Comparison of ENCODE assay signal across 25 mouse cellular contexts in genomic region chr13:42315628-42316027, GRCm38 (mm10).
"Had no signal": no experiment of that assay in that cellular context is flagged by ENCODE, and none has a peak within 500 bp of the region (broad histone marks: within the 10 kb centered on the region; RNA-seq: fewer than 3 reads in every experiment).

No protein-coding gene starts in this region.

- H3K4me1 ChIP-seq: heart, embryonic 15.5 days; hindbrain, embryonic 13.5 days; hindbrain, embryonic 15.5 days; kidney, embryonic 15.5 days; limb, embryonic 13.5 days; limb, embryonic 15.5 days had no signal

- H3K27me3 ChIP-seq: heart, embryonic 13.5 days; heart, embryonic 15.5 days; hindbrain, embryonic 13.5 days; hindbrain, embryonic 15.5 days; kidney, embryonic 15.5 days; limb, embryonic 13.5 days; limb, embryonic 15.5 days had no signal

- H3K9ac ChIP-seq: heart, embryonic 13.5 days; heart, embryonic 15.5 days; hindbrain, embryonic 13.5 days; hindbrain, embryonic 15.5 days; kidney, embryonic 15.5 days; limb, embryonic 13.5 days; limb, embryonic 15.5 days had no signal

- DNase-seq: gastrocnemius, adult 2 months; gastrocnemius, postnatal 10 days; gastrocnemius, postnatal 25 days; heart, adult 2 months; heart, postnatal 14 days; heart, postnatal 36 days; kidney, adult 11 months; kidney, adult 2 months; kidney, adult 9 months; kidney, postnatal 14 days; kidney, postnatal 36 days; layer of hippocampus, adult 9-11 months; layer of hippocampus, postnatal 36 days; left cerebral cortex, postnatal 4 days had no signal

- ATAC-seq: hindbrain, postnatal 0 days; intestine, embryonic 16.5 days had no signal

- H3K4me2 ChIP-seq: heart, embryonic 11.5 days; heart, embryonic 13.5 days; heart, embryonic 15.5 days; hindbrain, embryonic 13.5 days; hindbrain, embryonic 15.5 days; kidney, embryonic 15.5 days; limb, embryonic 13.5 days; limb, embryonic 15.5 days had no signal

- H3K9me3 ChIP-seq: heart, embryonic 13.5 days; heart, embryonic 15.5 days; hindbrain, embryonic 13.5 days; hindbrain, embryonic 15.5 days; kidney, embryonic 15.5 days; limb, embryonic 13.5 days; limb, embryonic 15.5 days had no signal

- H3K27ac ChIP-seq: gastrocnemius, adult 2 months; heart, adult 2 months; heart, embryonic 13.5 days; heart, embryonic 15.5 days; hindbrain, embryonic 13.5 days; hindbrain, embryonic 15.5 days; hindbrain, postnatal 0 days; kidney, embryonic 15.5 days; kidney, postnatal 0 days; limb, embryonic 13.5 days; limb, embryonic 15.5 days had no signal

- H3K4me3 ChIP-seq: gastrocnemius, adult 2 months; heart, adult 2 months; heart, embryonic 13.5 days; heart, embryonic 15.5 days; hindbrain, embryonic 13.5 days; hindbrain, embryonic 15.5 days; kidney, embryonic 15.5 days; limb, embryonic 13.5 days; limb, embryonic 15.5 days had no signal

- H3K36me3 ChIP-seq: heart, embryonic 13.5 days; heart, embryonic 15.5 days; hindbrain, embryonic 13.5 days; hindbrain, embryonic 15.5 days; kidney, embryonic 15.5 days; limb, embryonic 13.5 days; limb, embryonic 15.5 days had no signal
